ENCODE assay signal across 8 mouse cellular contexts in the genomic region with DNA sequence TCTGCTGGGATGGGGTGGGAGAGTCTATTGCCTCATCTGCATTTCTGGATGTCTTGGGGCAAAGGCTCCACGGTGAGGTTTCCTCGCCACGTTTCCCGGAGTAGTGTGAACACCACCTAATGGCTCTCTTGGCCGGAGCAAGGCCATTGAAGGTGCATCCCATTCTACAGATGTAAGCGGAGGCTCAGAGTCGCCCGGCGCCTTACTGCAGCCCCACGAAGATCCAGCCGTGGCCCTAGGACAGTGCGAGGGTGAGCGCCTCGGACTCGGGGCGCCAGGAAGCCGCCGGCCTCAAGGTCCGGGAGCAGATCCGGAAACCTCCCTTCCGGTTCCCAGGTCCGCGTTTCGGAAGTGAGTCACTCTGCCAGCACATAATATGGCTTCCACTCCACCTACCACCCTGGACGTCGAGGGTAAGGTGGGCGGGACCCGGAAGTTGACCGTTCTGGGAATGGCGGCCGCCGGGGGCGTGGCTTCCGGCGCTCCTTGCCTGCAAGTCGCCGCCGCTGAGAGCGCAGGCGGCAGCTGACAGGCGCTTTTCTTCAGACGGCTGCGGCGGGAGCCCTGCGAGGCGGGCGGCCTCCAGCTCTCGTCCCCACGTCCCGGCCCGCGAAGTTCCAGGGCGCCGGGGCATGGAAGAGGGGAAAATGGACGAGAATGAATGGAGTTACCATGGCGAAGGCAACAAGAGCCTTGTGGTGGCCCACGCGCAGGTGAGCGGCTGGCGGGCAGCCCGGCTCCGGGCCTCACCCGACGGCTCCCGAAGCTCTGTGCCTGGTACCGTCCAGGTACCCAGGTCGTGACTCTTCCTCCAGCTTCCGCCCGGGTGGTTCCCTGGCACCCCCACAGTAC. TPM values are rescaled to one million over a fixed set of nuclear protein-coding genes. Genes with fewer than 3 reads are reported as not detected.
DNase-seq lines count a peak whose midpoint lies in the region; ATAC-seq lines count a peak whose summit lies in the region.

A gene (plus strand): TSS at position 496 of the 852 bp plus-strand sequence.

- H3K4me2 ChIP-seq in lung, embryonic 16.5 days (ENCODE audit: low read depth, low read length): peak within 1 kb of the TSS; percentile 92

- no peaks in the 10 kb centered on the region for H3K9me3 ChIP-seq in lung, embryonic 16.5 days (ENCODE audit: control insufficient read depth, low read length)

- WGBS in lung, embryonic 16.5 days: under 1% methylated on average over 51 of the region's 69 CpGs

- H3K4me3 ChIP-seq in lung, embryonic 16.5 days (ENCODE audit: low read length): peak within 1 kb of the TSS; percentile 92

- peak; percentile 94 to 98 for ATAC-seq in hematopoietic stem cell, adult 5-6 weeks (replicated peaks in 1 of 2; ENCODE audit: insufficient read depth in 1 of 2, low FRiP score in 2 of 2, low TSS enrichment in 1 of 2, low read depth in 1 of 2, poor library complexity in 2 of 2, severe bottlenecking in 2 of 2)
- ATAC-seq in lung, embryonic 16.5 days (ENCODE audit: low read depth): peak; percentile 99

- no peaks in the 10 kb centered on the region for H3K36me3 ChIP-seq in lung, embryonic 16.5 days (ENCODE audit: control insufficient read depth, insufficient read depth, low read length)

- peak within 1 kb of the TSS; percentile 91 for H3K9ac ChIP-seq in lung, embryonic 16.5 days (ENCODE audit: low read length)

- peak; percentile 98 for DNase-seq in MEL-GATA-1-ER (ENCODE audit: extremely low read depth, low read depth)
- peak; percentile 97 for DNase-seq in cerebellum, adult 8-10 months
- DNase-seq in forelimb bud, embryonic 11.5 days (ENCODE audit: low read depth, low spot score): peak; percentile 96
- DNase-seq in layer of hippocampus, adult 9-10 months (ENCODE audit: low spot score): peak; percentile 94
- peak; percentile 75 for DNase-seq in ovary, postnatal 10 days (ENCODE audit: low spot score)
- DNase-seq in thymus, postnatal 10 days (ENCODE audit: low spot score in 2 of 2): peak; percentile 97 to 98

- peak within 1 kb of the TSS; percentile 83 for H3K27ac ChIP-seq in lung, embryonic 16.5 days (ENCODE audit: low read length)

- peaks cover 14% of the 10 kb centered on the region for H3K4me1 ChIP-seq in lung, embryonic 16.5 days (replicated peaks; ENCODE audit: control insufficient read depth, insufficient read depth, low read length)

- no peaks in the 10 kb centered on the region for H3K27me3 ChIP-seq in lung, embryonic 16.5 days (ENCODE audit: control insufficient read depth, insufficient read depth, low read depth, low read length)

RNA-seq across cellular contexts. Expression of the gene that starts here (rescaled TPM):
- total RNA-seq in hematopoietic stem cell, adult 5-6 weeks (2017): 11.0 and 12.2 TPM in 2 replicates
- 15.7 and 16.2 TPM in 2 replicates for polyA plus RNA-seq in lung, embryonic 16.5 days (2015; fragmentation: Nextera tagmentation; extraction: Ambion mirVana)

Comparison
In these comparisons a context has a peak if more than half of its experiments do, and no peak if none do; other contexts are left out.
1. Peak in every context shown above with its lines: DNase-seq, ATAC-seq, H3K4me3 ChIP-seq and H3K27ac ChIP-seq.